Mouse (Mus musculus) ovary, postnatal 10 days (tissue): ENCODE results near the gene Veph1.

Source experiments
- DNase-seq: peaks from one replicate; pipeline ENCODE4 v3.0.0; 2022; ENCODE audit warnings: low spot score

Veph1 gene

DNA sequence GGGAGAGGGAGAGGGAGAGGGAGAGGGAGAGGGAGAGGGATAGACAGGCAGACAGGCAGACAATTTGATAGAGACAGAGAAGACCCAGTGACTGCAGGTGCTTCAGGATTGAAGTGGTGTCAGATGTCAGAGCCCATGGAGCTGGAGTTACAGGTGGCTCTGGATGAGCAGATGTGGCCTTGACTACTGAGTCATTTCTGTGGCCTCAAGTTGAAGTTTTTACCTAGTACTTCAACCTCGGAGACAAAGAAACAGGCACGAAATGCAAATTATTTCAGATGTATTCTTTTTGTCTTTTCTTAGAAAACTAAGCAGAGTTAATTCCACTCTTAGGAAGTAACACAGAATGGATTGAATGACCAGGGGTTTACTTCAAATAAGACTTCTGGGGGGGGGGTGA is 195.6 kb downstream of the Veph1 start:
- DNase-seq = no peak

DNA sequence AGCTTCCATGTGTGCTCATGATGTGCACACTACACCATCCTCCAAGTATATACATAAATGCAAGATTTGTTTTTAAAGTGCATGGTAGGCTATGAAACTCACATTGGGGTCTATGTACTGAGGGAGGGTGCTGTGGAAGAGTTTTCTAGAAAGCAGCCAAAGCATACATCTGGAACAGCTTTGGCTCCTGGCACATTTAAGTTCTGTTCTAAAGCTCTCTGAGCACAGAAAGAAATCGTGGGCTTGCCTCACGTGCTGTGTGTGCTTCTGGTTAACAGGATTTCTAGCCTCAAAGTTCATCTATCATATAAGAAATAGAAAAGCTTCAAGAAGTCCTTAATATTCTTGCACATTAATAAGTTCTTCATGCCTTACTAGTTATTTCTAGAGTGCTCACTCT is 204.9 kb downstream of the Veph1 start:
- no peak for DNase-seq

DNA sequence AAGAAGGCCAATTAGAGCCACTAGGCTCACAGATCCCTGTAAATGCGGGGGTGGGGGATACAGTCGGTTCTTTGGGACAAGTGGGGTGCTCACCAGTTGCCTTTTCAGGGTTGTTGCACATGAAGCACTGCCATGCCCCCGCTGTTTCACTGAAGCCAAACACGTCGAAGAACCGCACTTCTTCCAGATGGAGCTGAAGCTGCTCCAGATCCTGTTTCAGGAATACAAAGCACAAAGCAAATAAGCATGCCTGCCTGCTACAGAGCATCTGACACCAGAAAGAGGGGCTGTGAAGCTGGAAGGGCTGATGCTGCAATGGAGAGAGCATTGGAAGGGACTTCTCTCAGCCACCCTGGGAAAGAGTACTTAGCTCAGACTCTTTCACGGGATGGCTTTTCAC is 209.0 kb downstream of the Veph1 start:
- DNase-seq = no peak

DNA sequence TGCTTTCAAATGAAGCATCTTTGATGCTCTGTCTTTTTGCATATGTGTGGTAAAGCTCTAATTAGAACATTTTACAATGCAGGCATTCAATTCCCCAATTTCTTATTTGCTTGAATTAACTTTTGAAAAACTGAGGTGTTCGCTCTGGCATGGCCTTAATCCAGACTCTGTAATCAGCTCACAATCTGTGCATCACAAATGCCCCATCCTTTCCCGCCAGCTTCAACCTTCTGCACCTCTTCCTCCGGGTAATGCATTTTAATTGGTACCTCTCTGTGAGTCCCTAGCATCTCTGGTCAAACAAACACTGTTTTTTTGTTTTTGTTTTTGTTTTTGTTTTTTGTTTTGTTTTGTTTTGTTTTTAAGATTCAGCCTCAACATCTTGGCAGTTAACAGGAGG is 212.8 kb downstream of the Veph1 start:
- DNase-seq = no peak

DNA sequence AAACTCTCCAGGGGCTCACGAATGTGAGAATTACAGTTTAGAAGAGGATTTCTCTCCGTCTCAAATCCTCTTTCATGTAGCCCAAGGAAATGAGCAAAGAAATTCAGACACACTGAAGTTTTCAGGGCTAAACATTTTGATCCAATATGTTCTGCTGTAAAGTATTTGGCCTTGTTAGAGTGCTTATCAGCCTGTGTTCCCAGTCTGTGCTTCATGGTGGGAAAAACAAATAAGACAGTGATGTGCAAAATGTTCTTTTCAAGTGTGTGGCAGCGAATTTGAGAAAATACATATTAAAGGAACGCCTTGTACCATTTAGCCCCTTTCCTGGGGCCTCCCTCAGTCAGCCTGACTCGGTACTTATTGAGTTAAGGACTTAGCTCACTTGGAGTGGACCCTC is 213.2 kb downstream of the Veph1 start:
- no peak for DNase-seq

DNA sequence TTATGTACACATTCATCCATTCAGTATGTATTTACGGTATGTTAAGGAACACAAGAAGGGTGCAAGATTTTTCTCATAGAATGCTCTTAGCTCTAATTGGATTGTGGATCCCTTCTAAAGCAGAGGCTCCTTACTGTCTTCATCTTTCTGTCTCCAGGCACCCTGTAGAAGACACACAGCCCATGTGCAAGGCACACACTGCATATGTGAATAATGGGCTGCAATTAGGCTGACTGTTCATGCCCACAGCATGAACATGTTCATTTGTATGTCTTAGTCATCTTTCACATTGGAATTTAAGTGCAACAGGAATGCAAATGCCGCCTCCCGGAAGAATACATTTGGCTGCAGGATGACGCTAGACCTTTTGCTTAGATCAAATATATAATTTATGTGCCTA is 213.7 kb downstream of the Veph1 start:
- no peak for DNase-seq

DNA sequence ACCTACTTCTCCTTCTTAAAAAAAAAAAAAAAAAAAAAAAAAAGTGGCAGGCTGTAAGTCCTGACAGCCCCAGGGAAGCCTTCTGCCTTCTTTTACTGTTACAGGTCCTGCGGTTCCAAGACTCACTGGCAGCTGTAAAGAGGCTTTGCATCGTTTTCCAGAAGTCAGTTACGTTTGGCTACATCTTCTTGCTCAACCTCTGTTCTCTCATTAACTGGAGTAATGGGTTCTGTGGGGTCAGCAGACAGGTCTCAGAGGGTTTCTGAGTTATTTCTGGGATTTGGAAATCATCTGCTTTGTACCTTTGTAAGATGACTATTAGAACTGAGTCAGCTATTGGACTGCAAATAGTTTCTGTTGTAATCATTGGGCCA is 215.3 kb downstream of the Veph1 start:
- no peak for DNase-seq

DNA sequence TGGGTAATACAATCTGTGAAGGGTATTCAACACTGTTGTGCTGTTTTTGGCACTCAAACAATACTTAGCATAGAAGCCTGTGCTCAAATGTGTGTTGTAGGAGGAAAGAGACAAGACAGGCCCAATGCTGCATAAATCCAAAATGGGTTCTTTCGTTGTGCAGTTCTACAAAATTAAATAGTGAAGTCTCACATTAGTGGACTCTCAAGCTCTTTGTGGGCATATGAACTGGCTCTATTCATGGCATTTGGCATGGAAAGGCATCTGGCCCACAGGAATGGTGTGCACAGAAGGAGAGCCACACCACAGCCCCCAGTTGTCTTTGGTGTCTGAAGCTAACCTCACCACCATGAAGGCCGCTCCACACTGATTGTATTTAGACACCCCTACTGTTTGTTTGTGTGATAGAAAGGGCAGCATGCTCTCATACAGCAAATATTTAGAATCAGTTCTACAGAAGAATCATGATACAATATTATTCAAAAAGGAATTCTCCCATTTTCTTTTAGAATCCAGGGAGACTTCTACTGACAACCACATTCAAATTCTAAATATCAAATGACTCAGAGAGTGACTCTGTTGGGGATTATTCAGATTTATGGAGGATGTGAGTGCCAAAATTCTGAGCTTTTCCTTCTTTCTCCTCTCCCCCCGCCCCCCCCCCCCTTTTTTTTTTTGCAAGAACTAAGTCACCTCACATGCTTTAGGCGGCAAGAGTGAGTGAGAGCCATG is 215.8 kb downstream of the Veph1 start:
- no peak for DNase-seq

DNA sequence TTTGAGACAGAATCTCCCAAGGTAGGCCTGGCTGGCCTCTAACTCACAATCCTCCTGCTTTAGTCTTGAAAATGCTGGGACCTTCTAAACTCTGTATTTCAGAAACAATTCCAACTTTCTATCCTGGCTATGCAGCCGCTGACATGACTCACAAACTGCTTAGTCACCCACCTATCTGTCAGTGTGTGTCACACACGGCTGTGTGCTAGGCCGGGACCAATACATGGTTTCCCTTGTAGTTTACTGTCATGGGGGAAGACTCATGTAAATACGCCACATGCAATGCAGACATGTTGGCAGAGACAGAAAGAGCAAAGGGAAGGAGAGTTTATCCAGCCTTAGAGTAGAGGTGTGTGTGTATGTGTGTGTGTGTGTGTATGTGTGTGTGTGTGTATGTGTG is 216.8 kb downstream of the Veph1 start:
- no peak for DNase-seq

DNA sequence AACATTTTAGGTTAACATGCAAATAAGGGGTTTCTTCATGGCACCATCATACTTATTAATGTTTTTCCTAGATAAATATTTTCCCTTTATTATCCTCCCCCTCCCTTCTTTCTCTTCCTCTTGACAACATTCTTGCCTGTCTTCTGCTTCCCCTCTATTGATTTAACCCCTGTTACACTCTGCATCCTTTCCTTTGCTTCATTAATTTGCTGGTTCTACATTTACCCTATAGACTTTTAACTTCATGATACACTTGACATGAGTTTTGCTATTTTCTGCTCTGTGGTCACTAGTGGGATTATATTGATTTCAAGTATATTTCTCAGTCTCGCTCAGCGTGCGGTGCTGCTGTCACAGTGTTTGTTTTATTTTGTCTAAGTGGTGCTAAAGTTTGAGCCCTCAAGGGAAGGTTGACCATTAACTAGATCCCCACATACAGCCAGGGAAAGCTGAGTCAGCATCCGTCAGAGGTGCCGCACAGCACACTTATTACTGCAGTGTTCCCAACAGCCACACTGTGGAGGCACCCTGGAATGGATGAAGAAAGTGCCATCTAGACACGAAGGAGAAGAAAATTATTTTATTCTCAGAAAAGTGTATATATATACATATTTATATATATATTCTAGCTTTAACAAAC is 217.6 kb downstream of the Veph1 start:
- DNase-seq = no peak

DNA sequence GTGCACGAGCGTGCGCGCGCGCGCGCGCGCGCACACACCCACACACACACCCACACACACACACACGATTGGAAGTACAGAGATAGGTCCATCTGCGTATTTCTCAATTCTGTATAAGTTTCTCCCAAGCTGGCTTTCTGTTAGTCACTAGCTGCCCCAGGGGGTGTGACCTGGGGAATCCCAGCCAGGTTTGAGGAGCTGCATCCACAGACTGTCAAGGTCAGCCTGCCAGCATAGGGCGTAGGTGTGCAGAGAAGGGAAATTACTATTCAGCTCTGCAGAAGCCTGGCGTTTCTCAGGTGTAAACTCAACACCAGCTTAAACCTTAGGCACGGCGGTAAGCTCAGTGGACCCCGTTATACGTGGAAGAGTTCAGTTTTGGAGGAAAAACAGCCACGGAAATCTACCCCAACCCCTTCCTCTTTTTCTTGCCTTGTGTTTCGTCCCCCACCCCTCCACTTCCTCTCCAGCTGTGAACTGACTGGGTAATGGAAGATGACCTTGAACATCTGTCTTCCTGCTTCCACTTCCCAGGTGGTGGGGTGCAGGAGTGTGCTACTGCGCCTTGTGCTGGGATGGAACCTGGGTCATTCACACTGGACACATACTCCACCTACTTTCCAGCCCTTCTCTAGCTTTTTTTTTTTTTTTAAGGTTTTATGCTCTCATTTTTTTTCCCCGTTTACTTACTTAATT is 218.5 kb downstream of the Veph1 start:
- DNase-seq = no peak

DNA sequence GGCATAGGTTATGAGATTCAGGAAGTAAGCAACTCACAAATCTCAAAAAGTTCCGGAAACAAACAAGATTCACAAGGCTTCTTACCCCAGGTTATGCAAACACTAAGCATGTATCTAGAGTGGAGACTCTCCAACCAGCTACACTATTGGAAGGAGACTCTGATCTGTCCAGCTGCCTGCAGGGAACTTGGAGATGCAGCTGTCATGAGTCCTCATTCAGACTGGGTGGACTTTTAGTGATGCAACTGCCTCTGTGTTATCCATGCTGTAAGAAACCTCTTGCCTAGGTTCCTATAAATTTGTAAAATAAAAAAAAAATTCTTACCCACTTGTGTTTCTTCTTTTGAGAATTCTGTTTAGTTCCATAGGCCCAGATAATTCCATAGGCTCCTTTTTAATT is 226.4 kb downstream of the Veph1 start:
- no peak for DNase-seq

DNA sequence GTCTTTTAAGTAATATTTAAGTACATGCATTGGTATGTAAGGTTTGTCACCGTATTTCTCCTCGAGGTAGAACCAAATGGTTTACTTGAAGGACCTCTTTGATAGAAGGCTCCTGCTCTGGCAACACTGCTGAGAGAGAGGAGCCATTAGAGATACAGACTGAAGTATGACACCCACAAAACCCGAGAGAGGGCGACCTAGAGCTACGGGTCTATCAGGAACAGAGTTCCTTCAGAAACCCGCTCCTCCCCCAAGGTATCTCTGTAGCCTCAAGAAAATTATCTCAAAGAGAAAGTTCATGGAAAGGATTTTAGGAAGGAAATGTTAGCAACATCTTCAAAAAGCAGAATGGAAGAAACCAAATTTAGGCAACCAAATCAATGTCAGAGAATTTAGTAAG is 232.8 kb downstream of the Veph1 start:
- DNase-seq = no peak

DNA sequence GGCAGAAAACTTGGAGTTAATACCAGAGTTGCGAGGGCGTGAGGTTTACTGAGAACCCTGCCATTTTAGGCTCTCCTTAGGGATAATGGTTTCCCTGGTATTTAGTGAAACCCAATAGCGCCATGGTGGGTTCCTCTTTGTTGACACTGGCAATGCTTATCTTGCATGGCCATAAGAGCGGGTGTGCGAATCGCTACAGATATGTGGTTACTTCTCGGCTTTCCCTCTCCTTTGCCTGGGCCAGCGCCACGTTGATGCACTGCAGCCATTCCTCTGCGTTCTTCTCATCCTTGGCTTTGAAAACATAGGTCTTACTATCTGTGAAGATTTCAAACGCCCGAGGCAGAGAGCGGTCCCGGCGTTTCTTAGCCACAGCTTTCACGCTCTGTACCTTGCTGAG is 239.7 kb downstream of the Veph1 start:
- no peak for DNase-seq

DNA sequence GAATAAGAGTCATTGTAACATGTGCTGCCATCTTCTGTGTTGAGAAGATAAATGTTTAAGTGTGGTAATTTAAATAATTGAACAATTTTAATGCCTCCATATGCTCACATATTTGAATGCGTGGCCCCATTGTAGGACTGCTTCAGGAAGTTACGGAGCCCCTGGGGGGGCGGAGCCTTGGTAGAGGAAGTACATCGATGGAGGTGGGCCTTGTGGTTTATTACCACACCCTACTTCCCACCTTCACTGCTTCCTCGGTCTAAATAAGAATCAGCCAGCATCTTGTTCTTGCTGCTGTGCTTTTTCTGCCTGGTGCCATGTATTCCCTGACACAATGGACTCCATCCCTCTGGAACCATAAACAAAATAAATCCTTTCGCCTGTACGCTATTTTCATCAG is 241.0 kb downstream of the Veph1 start:
- no peak for DNase-seq

DNA sequence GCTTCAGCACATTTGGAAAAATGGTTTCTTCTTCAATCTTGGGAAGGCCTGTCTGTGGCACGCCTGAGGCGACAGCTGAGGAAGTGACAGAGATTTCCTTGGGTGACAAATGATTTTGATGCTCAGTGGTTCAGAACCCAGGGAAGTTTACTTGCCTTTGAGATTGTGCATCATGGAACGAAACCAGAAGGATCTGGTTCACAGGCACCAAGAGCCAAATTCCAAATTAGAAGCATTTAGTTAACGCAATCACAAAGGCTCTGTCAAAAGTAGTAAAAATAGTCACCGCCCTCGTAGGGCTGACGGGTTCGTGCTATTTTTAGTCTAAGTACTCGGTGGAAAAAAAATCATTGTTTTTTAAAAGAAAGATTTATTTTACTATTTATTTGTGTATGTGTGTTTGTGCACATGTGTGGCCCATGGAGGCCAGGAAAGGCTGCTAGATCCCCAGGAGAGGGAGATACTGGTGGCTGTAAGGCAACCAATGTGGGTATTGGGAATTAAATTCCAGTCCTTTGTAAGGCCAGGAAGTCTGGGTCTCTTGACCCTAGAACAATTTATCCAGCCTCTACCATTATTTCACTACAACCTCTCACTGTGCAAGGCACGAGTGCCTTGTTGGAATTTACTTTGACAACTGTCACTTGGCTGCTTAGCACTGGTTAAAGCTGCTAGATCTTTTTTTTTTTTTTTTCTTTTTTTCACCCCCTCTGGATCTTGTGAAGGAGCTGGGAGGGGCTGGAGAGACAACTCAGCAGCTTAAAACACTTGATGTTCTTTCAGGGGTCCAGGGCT is 246.3 kb downstream of the Veph1 start:
- no peak for DNase-seq

DNA sequence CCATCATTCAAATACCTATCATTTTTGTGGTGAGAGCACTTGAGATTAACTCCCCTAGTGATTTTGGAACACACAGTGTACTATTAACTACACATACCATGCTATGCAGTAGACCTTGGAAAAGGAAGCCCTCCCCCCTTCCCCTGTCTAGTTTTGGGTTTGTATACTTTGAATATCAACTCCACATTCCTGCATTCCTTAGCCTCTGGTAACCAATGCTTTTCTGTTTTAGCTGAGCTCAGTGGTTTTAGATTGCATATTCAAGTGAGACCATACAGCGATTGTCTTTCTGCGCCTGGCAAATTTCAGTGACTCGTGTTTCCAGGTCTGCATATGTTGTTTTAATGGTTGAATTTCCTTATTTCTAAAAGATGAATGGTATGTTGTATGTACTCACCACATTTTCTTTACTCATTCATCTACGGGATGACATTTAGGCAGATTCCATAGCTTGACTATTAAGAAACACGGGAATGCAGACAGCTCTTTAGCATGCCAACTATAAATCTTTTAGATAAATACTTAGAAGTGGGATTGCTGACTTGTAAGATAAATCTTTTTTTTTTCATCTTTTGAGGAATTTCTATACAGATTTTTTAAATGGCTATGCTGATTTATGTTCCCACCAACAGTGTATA is 255.7 kb downstream of the Veph1 start:
- DNase-seq = no peak

DNA sequence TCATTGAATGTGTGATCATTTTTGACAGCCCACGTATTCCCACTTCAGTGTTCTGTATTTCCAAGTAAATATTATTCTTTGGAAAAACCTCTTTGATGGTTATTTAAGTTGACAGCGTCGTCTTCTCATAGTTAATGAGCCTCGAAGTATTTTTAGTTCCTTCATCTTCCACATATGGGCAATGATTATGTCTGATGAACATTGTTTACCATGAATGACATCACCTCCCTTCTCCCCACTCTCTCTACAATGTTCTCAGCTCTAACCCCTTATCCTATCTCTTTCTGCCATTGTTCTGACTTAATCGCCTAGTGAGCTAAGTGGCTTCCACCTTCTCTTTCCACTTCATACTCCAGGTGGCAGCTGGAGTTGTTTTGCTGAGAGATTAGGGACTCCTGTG is 261.4 kb downstream of the Veph1 start:
- DNase-seq = no peak

DNA sequence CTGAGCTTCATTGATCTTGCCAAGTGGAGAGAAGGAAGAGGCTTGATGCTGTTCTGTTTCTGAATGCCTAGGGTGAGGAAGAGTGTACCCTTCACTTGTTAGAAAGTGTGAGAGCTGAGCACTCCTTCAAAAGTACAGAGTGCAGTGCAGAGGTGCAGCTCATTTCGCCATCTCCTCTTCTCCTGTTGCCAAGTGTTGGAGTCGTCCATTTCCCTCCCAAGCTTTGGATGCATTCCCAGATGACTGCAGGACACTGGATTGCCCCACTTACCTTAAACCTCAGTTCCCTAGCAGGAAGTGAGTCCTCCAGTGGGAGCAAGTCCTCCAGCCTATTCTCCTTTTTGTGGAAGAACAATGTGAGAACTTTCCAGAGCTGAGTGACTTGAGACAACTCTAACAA is 263.3 kb downstream of the Veph1 start:
- no peak for DNase-seq

DNA sequence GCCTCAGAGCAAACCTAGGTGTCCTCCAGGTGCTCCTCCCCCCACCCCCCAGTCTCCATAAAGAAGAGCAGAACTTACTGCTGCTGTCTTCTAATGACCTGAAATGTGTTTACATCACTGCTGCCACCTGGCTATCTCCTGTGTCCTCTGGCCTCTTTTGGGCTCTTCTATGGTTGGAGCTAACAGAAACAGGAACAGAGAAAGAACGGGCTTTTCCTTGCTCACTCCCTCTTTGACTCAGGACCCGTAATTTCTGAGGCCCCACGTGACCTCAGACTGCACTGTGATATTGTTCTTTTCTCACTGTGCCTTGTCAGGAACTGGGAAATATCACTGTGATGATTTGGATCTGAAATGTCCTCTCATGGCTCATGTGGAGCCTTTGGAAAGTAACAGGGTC is 271.2 kb downstream of the Veph1 start:
- no peak for DNase-seq

DNA sequence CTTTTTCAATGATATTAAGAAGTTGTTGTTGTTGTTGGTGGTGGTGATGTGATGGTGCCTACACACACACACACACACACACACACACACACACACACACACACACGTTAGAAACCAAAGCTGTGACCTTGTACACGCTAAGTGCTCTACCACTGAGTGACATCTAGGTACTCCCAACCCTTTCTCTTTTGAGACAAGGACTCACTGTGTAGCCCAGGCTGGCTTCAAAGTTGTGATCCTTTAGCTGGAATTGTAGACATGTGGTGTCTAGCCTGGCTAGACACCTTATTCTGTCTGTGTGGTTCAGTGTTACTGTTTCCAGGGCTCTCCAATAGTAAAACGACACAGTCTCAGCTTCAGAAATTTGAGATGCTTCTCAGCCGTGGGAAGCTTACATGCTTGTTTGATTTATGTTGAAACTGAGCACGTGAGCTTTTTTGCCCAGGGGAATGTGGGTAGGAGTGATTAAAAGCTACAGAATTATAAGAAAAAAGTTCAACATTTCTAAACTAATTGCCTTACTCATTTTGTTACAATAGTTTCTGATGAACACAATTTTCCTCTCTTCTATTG is 272.3 kb downstream of the Veph1 start:
- DNase-seq = no peak

DNA sequence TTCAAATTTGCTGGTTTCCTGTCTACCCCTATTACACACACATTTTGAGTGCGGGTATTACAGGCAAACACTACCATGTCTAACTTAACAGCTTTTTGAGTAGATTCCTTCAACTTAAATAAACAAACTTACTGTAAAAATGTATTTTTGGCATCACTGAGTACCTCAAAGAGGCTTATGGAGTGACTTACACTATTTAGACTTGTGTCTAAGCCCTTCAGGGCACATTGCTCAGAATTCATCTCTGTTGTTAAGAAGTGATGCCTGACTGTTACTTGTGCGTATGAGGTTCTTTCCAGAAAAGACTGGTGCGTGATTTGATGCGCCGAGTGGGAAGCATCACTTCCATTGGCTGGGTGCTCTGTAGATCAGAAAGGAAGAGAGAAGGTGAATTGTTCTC is 277.5 kb downstream of the Veph1 start:
- no peak for DNase-seq
